Mouse (Mus musculus): ENCODE measurements at regions not wholly inside any gene's neighbourhood (a gene's known extent, or its start where the extent isn't known, plus 50 kb on each side); places are given as distances from the start of the nearest gene placed in this dataset.

- no peak for TF ChIP-seq CTCF (conservative IDR thresholded peaks at IDR 0.05 in 1 of 2, IDR thresholded peaks at IDR 0.05 in 1 of 2; ENCODE audit: low read depth in 2 of 2, low read length in 2 of 2)
- TF ChIP-seq GABPA (IDR thresholded peaks at IDR 0.05; ENCODE audit: insufficient replicate concordance, low read depth, low read length) = no peak
- no peak for TF ChIP-seq ZKSCAN1 (IDR thresholded peaks at IDR 0.05; ENCODE audit: borderline replicate concordance, low read depth, low read length)
Measured at GRCm38 (mm10) chr4:110044851-110045618, 67.2 kb downstream of the Dmrta2 start.
